Mouse (Mus musculus) limb, embryonic 12.5 days (tissue): Measurements from ENCODE around the gene Zfpm1. TPM values are rescaled to one million over a fixed set of nuclear protein-coding genes. Genes with fewer than 3 reads are reported as not detected.
A peak's percentile ranks its signal among the peaks of the same experiment; 100 is the strongest.

ENCODE experiments used
- ATAC-seq: fragments of 200-750 bp; cut with Nextera tagmentation; 2 replicates; pipeline ENCODE4 v1.8.0; 2017; ENCODE audit warnings: low read depth, moderate TSS enrichment; ENCODE audit not compliant: insufficient number of reproducible peaks, insufficient read depth, low FRiP score, low TSS enrichment
- H3K27ac ChIP-seq: fragments of 300-500 bp; sonication (generic); 2 replicates; pipeline ENCODE4 v1.5.1; 2016; ENCODE audit warnings: mild to moderate bottlenecking, moderate library complexity
- H3K27me3 ChIP-seq: fragments of 300-500 bp; sonication (generic); 2 replicates; pipeline ENCODE4 v1.6.1; 2016; ENCODE audit warnings: mild to moderate bottlenecking, moderate library complexity
- H3K36me3 ChIP-seq: fragments of 300-500 bp; sonication (generic); 2 replicates; pipeline ENCODE4 v1.6.1; 2016; ENCODE audit warnings: mild to moderate bottlenecking, moderate library complexity
- H3K4me1 ChIP-seq: fragments of 300-500 bp; sonication (generic); replicated peaks from 2 replicates; pipeline ENCODE4 v1.6.1; 2016
- H3K4me2 ChIP-seq: fragments of 300-500 bp; sonication (generic); 2 replicates; pipeline ENCODE4 v1.6.1; 2016; ENCODE audit warnings: mild to moderate bottlenecking, moderate library complexity
- H3K4me3 ChIP-seq: fragments of 300-500 bp; sonication (generic); replicated peaks from 2 replicates; pipeline ENCODE4 v1.5.1; 2016; ENCODE audit warnings: mild to moderate bottlenecking
- H3K9ac ChIP-seq: fragments of 300-500 bp; sonication (generic); replicated peaks from 2 replicates; pipeline ENCODE4 v1.6.1; 2016; ENCODE audit warnings: mild to moderate bottlenecking, moderate library complexity
- H3K9me3 ChIP-seq: fragments of 300-500 bp; sonication (generic); 2 replicates; pipeline ENCODE4 v1.6.1; 2016; ENCODE audit warnings: mild to moderate bottlenecking, moderate library complexity
- WGBS: fragments of 180-500 bp; shearing (Covaris S2); methylation state at CpG from one replicate; pipeline ENCODE4 v1.1.7; 2016; 5-methylcytosine and 5-hydroxymethylcytosine counted together
- polyA plus RNA-seq: library from polyadenylated mRNA; unstranded; fragments of >200 nt; fragmentation: Nextera tagmentation; extraction: Ambion mirVana; gene quantifications from 2 replicates; pipeline ENCODE4 v1.2.1, GENCODE M21; 2016

Gene Zfpm1
- polyA plus RNA-seq, 1 experiment from 2014 or later, result 1.2 TPM

DNA sequence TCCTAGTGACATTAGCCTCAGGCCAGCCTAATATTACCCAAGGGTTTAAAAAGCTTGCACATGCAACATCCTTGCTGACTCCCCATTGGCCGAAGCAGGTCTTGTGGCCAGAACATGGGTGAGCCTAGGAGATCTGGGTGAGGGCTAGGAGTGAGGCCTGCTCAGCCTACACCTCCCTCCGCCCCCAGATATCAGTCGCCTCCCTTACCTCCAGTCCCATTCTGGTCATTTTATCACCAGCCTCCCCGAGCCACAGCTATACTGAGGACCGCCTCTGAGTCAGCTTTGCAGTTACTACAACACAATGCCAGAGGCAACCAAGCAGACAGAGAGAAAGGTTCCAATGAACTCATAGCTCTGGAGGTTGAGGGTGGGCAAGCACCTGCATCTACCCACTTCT, 5.6 kb upstream of the Zfpm1 start:
- H3K36me3 ChIP-seq, result no peaks in the 10 kb centered on the region
- H3K27ac ChIP-seq, result no peak overlapping the region
- no peaks in the 10 kb centered on the region for H3K9me3 ChIP-seq
- H3K4me3 ChIP-seq, result no peak overlapping the region
- no peak for ATAC-seq
- peaks cover 7% of the 10 kb centered on the region; the same call in 1 of the 2 replicates for H3K27me3 ChIP-seq
- H3K4me2 ChIP-seq, result no peak overlapping the region
- no peak overlapping the region for H3K9ac ChIP-seq
- H3K4me1 ChIP-seq, result peaks cover 22% of the 10 kb centered on the region
- WGBS, result 92% methylated on average over 5 of the region's 5 CpGs

- H3K4me2 ChIP-seq, result no peak overlapping the region
- H3K27ac ChIP-seq, result no peak overlapping the region
- H3K9ac ChIP-seq, result no peak overlapping the region
- no peaks in the 10 kb centered on the region for H3K27me3 ChIP-seq
- no peaks in the 10 kb centered on the region for H3K9me3 ChIP-seq
- no peak overlapping the region for H3K4me3 ChIP-seq
- WGBS, result 76% methylated on average over 18 of the region's 18 CpGs
- no peak for ATAC-seq
- H3K4me1 ChIP-seq, result peaks cover 24% of the 10 kb centered on the region
- no peaks in the 10 kb centered on the region for H3K36me3 ChIP-seq
These were observed 4.5 kb upstream of the Zfpm1 start for GRCm38 (mm10) chr8:122277204-122277995.

DNA sequence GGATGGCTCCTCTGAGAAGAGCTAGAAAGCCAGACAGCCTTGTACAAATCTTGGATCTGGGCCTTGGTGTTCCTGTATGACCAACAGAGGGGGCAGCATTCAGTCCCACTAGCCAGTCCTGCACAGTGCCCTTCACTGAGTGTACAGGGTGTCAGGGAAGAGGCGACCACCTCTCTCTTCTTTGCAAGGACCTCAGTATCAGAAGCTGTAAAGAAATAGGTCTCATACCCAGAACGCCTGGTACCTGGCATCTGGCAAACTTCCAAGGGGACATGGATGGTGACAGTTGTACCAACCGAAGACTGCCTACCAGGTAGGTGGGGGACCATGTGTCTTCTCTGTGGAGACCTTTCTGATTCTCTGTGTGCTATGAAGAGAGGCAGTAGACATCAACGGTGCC, 1.8 kb upstream of the Zfpm1 start:
- Histone ChIP-seq H3K27me3 (peaks cover 28% of the 10 kb centered on the region), H3K4me3 (no peak overlapping the region), H3K36me3 (no peaks in the 10 kb centered on the region), H3K4me1 (peaks cover 41% of the 10 kb centered on the region), H3K9ac (no peak overlapping the region), H3K4me2 (peak overlapping the region; percentile 83; the same call in 1 of the 2 replicates), H3K9me3 (no peaks in the 10 kb centered on the region), H3K27ac (no peak overlapping the region; the same call in 1 of the 2 replicates)
- 77% methylated on average over 4 of the region's 4 CpGs for WGBS
- no peak for ATAC-seq

DNA sequence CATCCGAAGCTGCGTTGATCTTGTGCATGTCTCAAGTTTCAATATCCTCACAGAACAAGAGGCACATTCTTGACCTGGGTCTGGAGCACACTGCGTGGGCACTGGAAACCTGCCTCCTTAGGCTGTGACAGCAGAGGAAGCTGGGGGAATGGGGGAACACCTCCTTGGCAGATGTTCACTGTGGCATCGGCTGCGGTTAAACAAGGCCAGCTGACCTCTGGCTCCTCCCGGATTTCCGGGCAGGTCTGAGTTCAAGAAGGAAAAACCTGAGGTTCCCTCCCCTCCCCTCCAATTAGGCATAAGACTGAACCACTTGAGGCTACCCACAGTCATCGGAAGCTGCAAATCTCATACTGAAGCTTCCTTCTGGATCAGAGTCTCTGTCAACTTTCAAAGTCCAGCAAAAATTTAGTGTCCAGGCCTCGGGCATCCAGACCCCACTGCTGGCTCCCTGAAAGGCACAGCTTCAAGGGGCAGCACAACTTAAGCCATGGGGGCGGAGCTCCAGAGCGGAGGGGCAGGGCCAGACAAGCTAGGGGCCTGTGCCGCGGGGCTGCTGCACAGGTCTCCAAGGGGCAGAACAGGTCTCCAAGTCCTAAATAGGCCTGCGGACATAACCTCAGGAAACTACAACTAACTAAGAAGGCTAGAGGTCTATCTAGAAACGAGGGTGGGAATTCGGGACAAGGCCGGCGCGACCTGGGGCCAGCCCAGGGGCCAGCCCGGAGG, 1.2 kb upstream of the Zfpm1 start:
- Histone ChIP-seq H3K9me3 (no peaks in the 10 kb centered on the region), H3K9ac (peak overlapping the region; percentile 48; the same call in 1 of the 2 replicates), H3K36me3 (no peaks in the 10 kb centered on the region), H3K27me3 (peaks cover 34% of the 10 kb centered on the region), H3K4me2 (peak overlapping the region; percentile 83), H3K4me1 (peaks cover 44% of the 10 kb centered on the region), H3K4me3 (peak overlapping the region; percentile 52), H3K27ac (peak overlapping the region; percentile 77)
- peak; percentile 49 for ATAC-seq
- WGBS, result 5% methylated on average over 20 of the region's 20 CpGs

GRCm38 (mm10) chr8:122281317-122282034, 465 bp upstream of the Zfpm1 start:
- Histone ChIP-seq H3K36me3 (no peaks in the 10 kb centered on the region), H3K4me3 (peak overlapping the region; percentile 52), H3K9ac (peak overlapping the region; percentile 48; the same call in 1 of the 2 replicates), H3K4me1 (peaks cover 44% of the 10 kb centered on the region), H3K4me2 (peak overlapping the region; percentile 83), H3K9me3 (no peaks in the 10 kb centered on the region), H3K27ac (peak overlapping the region; percentile 77), H3K27me3 (peaks cover 39% of the 10 kb centered on the region)
- ATAC-seq, result peak; percentile 91
- 1% methylated on average over 40 of the region's 47 CpGs for WGBS

DNA sequence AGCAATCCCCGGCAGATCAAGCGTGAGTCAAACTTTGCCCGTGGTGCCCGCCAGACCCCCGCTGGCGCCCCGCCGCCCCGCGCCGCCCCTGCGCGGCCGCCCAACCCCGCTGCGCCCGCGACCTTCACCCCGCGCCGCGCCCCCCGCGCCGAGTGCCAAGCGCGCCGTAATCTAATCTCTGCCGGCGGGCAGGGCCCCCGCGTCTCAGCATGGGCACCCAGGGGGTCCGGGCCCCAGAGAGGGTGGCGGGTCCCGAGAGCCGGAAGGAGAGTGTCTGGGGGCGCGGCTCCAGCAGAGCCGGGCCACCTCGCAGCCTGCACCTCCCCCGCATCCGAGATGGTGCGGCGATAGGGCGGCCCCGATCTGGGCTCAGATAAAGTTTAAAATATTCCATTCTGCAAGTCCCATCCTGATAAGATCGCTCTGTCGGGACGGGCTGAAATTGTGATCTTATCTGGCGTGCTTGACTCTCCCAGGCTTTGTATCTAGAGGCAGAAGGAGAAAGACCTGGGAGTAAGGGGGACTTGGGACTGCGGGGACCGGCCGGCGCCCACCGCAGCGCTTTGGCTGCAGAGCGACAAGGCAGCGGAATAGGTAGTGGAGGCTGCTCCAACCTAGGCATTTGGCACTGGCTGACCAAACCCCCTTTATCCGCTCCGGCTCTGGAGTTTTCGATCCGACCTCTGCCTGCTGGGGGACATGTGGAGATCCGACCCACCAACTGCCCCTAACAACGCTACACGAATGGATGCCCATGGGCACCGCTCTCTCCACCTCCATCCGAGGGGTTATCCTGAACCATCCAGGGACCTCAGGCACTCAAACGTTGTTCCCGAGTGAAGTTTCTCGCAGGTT, 787 bp downstream of the Zfpm1 start:
- peak overlapping the region; percentile 19; the same call in 1 of the 2 replicates for H3K27ac ChIP-seq
- WGBS, result under 1% methylated on average over 70 of the region's 70 CpGs
- H3K27me3 ChIP-seq, result peaks cover 39% of the 10 kb centered on the region

GRCm38 (mm10) chr8:122283356-122284202, 1.6 kb downstream of the Zfpm1 start:
- no peak for ATAC-seq
- peak overlapping the region; percentile 83 for H3K4me2 ChIP-seq
- under 1% methylated on average over 37 of the region's 37 CpGs for WGBS
- H3K9me3 ChIP-seq, result no peaks in the 10 kb centered on the region
- no peaks in the 10 kb centered on the region for H3K36me3 ChIP-seq
- peak overlapping the region; percentile 19; the same call in 1 of the 2 replicates for H3K27ac ChIP-seq
- peaks cover 39% of the 10 kb centered on the region for H3K27me3 ChIP-seq
- peaks cover 44% of the 10 kb centered on the region for H3K4me1 ChIP-seq
- H3K9ac ChIP-seq, result peak overlapping the region; percentile 57
- peak overlapping the region; percentile 52 for H3K4me3 ChIP-seq

More for the DNA sequence above, 787 bp downstream of the Zfpm1 start:
- ATAC-seq, result no peak
- peak overlapping the region; percentile 83 for H3K4me2 ChIP-seq
- H3K36me3 ChIP-seq, result no peaks in the 10 kb centered on the region
- H3K4me3 ChIP-seq, result peak overlapping the region; percentile 52
- H3K9me3 ChIP-seq, result no peaks in the 10 kb centered on the region
- peak overlapping the region; percentile 57 for H3K9ac ChIP-seq
- peaks cover 44% of the 10 kb centered on the region for H3K4me1 ChIP-seq

- peaks cover 44% of the 10 kb centered on the region for H3K27me3 ChIP-seq
- peaks cover 44% of the 10 kb centered on the region for H3K4me1 ChIP-seq
- H3K36me3 ChIP-seq, result no peaks in the 10 kb centered on the region
These were observed 2.3 kb downstream of the Zfpm1 start for GRCm38 (mm10) chr8:122284203-122284658.

DNA sequence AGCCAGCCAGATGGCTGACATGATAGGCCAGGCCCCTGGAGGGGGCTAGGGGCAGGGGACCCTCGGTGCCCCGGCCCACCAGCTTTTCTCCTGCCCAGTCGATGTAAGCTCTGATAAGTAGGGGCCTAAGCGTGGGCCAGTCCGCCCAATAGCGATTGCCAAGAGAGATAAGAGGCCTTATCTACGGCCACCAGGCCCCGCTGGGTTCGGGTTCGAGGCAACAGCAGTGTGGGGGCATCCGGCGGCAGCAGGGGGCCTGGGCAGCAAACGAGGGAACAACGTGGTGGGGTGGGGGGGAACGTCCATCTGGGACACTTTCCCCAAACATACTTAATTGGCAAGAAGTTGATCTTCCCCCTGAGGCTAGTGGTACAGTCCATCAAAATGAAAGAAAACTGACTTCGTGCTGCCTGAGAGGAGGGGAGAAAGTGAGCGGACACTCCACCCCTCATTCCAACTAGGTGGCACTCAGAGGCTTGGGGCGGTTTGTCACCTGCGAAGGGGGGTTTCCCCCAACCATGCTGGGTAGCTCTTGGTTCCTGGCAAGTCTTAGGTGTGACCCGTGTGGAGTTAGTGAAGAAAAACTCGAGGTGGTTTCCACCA, 2.8 kb downstream of the Zfpm1 start:
- WGBS, result 3% methylated on average over 21 of the region's 21 CpGs
- Histone ChIP-seq H3K36me3 (no peaks in the 10 kb centered on the region), H3K4me1 (peaks cover 44% of the 10 kb centered on the region), H3K9me3 (no peaks in the 10 kb centered on the region), H3K4me2 (peak overlapping the region; percentile 83), H3K9ac (peak overlapping the region; percentile 57; the same call in 1 of the 2 replicates), H3K27me3 (peaks cover 48% of the 10 kb centered on the region), H3K4me3 (peak overlapping the region; percentile 52), H3K27ac (0 out of 2 replicates have a peak overlapping the region, but pooled peaks have one; percentile 7)
- ATAC-seq, result no peak

More at GRCm38 (mm10) chr8:122284203-122284658, 2.3 kb downstream of the Zfpm1 start:
- Histone ChIP-seq H3K27ac (no peak overlapping the region), H3K9me3 (no peaks in the 10 kb centered on the region), H3K4me3 (peak overlapping the region; percentile 52), H3K4me2 (peak overlapping the region; percentile 83), H3K9ac (peak overlapping the region; percentile 57)
- ATAC-seq, result no peak
- 1% methylated on average over 31 of the region's 33 CpGs for WGBS
